Mouse (Mus musculus): ENCODE data around the gene Pstpip1. TPM values are rescaled to one million over a fixed set of nuclear protein-coding genes. Genes with fewer than 3 reads are reported as not detected.

Pstpip1 gene
- 100 to 1,000 TPM in 24 of 26 experiments, 10 to 100 TPM in 2; 71.1 to 586 (median 297) TPM for total RNA-seq (2018; cell fraction: chromatin; rRNA removed)
- total RNA-seq (2018; cell fraction: cytosol; rRNA removed): 100 to 1,000 TPM in 11 of 26 experiments, 10 to 100 TPM in 15; 40.4 to 132 (median 78.9) TPM
- total RNA-seq (2018; cell fraction: nucleus; rRNA removed): 100 to 1,000 TPM in 20 of 26 experiments, 10 to 100 TPM in 6; 40.1 to 234 (median 147) TPM
- polyA plus RNA-seq (2018): 59.7 to 86.7 TPM (median 78.8 TPM) in 3 replicates

- 5% methylated on average over 22 of the region's 22 CpGs for WGBS (ENCODE audit: missing documents)
- H3K36me3 ChIP-seq (ENCODE audit: inconsistent target): no peaks in the 10 kb centered on the region
- peak within 1 kb of the TSS; percentile 96 for H3K27ac ChIP-seq
- H3K79me2 ChIP-seq (ENCODE audit: inconsistent target): peaks cover 57% of the 10 kb centered on the region
- H3K4me3 ChIP-seq (ENCODE audit: inconsistent target): peak within 1 kb of the TSS; percentile 82
Measured at GRCm38 (mm10) chr9:56089778-56090520, at the start of gene Pstpip1. Gene Pstpip1, plus strand, starts transcription at chr9:56089962.

GRCm38 (mm10) chr9:56041372-56042180 is 48.2 kb upstream of the Pstpip1 start, which contains the start of gene Rcn2:
Gene Rcn2, plus strand, starts transcription at chr9:56041845.
- peak within 1 kb of the TSS; percentile 68 for H3K4me3 ChIP-seq (ENCODE audit: inconsistent target)
- 2% methylated on average over 38 of the region's 49 CpGs for WGBS (ENCODE audit: missing documents)
- peak within 1 kb of the TSS; percentile 38 for H3K27ac ChIP-seq
- no peaks in the 10 kb centered on the region for H3K79me2 ChIP-seq (ENCODE audit: inconsistent target)
- H3K36me3 ChIP-seq (ENCODE audit: inconsistent target): 0 out of 2 replicates have a peak, but pooled peaks cover 8% of the 10 kb centered on the region

GRCm38 (mm10) chr9:56042181-56042621 is 47.6 kb upstream of the Pstpip1 start:
- H3K36me3 ChIP-seq (ENCODE audit: inconsistent target): 0 out of 2 replicates have a peak, but pooled peaks cover 8% of the 10 kb centered on the region
- H3K4me3 ChIP-seq (ENCODE audit: inconsistent target): peak overlapping the region; percentile 68
- no peaks in the 10 kb centered on the region for H3K79me2 ChIP-seq (ENCODE audit: inconsistent target)
- under 1% methylated on average over 16 of the region's 16 CpGs for WGBS (ENCODE audit: missing documents)
- peak overlapping the region; percentile 38 for H3K27ac ChIP-seq

DNA sequence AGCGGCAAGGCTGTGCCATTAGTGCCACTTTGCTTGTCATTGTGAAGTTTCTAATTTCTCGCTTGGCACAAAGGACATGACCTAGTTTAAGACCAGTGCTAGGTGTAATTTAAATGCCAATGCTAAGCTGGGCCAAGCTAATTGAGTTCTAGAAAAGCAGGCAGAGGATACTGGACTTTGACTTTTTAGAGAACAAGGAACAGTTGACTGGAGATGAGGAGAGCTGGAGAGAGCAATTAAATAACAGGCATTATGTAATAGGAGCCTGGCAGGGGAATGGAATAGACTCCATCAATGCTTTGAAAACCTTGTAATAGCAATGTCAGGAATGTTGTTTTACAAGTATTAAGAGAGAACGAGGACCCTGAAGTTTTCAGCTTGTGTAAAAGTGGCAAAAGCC is 36.0 kb upstream of the Pstpip1 start:
- H3K36me3 ChIP-seq (ENCODE audit: inconsistent target): peaks cover 15% of the 10 kb centered on the region; the same call in 1 of the 2 replicates
- no peak overlapping the region for H3K27ac ChIP-seq
- 90% methylated on average over 3 of the region's 3 CpGs for WGBS (ENCODE audit: missing documents)
- no peaks in the 10 kb centered on the region for H3K79me2 ChIP-seq (ENCODE audit: inconsistent target)
- H3K4me3 ChIP-seq (ENCODE audit: inconsistent target): no peak overlapping the region

GRCm38 (mm10) chr9:56056147-56056546 is 33.6 kb upstream of the Pstpip1 start:
- Histone ChIP-seq H3K27ac (no peak overlapping the region), H3K36me3 (ENCODE audit: inconsistent target) (peaks cover 30% of the 10 kb centered on the region), H3K4me3 (ENCODE audit: inconsistent target) (no peak overlapping the region), H3K79me2 (ENCODE audit: inconsistent target) (no peaks in the 10 kb centered on the region)
- 99% methylated on average over 6 of the region's 6 CpGs for WGBS (ENCODE audit: missing documents)

- 98% methylated on average over 5 of the region's 5 CpGs for WGBS (ENCODE audit: missing documents)
- no peaks in the 10 kb centered on the region for H3K79me2 ChIP-seq (ENCODE audit: inconsistent target)
- H3K4me3 ChIP-seq (ENCODE audit: inconsistent target): no peak overlapping the region
- no peak overlapping the region for H3K27ac ChIP-seq
- H3K36me3 ChIP-seq (ENCODE audit: inconsistent target): peaks cover 29% of the 10 kb centered on the region
Measured at GRCm38 (mm10) chr9:56062336-56062735, 27.4 kb upstream of the Pstpip1 start.

- WGBS (ENCODE audit: missing documents): 60% methylated on average over 3 of the region's 3 CpGs
- Histone ChIP-seq H3K79me2 (ENCODE audit: inconsistent target) (no peaks in the 10 kb centered on the region), H3K4me3 (ENCODE audit: inconsistent target) (no peak overlapping the region), H3K27ac (no peak overlapping the region), H3K36me3 (ENCODE audit: inconsistent target) (peaks cover 23% of the 10 kb centered on the region; the same call in 1 of the 2 replicates)
Measured at GRCm38 (mm10) chr9:56065011-56065410, 24.8 kb upstream of the Pstpip1 start.

DNA sequence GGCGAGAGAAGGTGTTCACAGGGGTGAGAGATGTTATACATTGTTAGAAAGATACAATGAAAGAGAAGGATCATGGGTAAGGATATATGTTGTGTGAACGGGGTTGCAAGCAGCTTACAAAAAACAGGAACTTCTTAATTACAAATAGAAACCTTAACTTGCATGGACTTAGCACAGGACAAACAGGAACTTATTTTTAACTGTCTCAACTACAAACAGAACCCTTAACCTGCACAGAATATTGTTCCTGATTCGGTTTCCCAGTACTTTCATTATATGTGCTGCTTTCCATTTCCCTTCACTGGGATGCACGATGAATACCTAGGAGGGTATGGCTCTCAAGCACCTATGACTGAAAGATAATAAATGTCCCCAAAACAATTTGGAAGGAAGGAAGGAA is 21.8 kb upstream of the Pstpip1 start:
- H3K4me3 ChIP-seq (ENCODE audit: inconsistent target): no peak overlapping the region
- no peaks in the 10 kb centered on the region for H3K79me2 ChIP-seq (ENCODE audit: inconsistent target)
- no peak overlapping the region for H3K27ac ChIP-seq
- 36% methylated on average over 4 of the region's 4 CpGs for WGBS (ENCODE audit: missing documents)
- no peaks in the 10 kb centered on the region for H3K36me3 ChIP-seq (ENCODE audit: inconsistent target)

DNA sequence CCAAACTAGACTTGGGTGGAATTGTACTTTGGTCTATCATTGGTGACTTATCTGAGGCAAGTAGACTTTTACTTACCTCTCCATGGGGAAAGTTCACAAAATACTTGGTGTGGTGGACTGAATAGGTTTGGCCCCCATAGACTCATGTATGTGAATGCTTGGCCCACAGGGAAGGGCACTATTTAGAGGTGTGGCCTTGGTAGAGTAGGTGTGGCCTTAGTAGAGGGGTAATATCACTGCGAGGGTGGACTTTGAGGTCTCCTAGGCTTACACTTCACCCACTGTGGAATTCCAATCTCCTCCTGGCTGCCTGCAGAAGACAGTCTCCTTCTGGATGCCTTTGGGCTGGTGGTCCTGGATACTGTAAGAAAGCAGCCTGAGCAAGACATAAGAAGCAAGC is 21.1 kb upstream of the Pstpip1 start:
- H3K27ac ChIP-seq: no peak overlapping the region
- no peaks in the 10 kb centered on the region for H3K79me2 ChIP-seq (ENCODE audit: inconsistent target)
- no peak overlapping the region for H3K4me3 ChIP-seq (ENCODE audit: inconsistent target)
- 94% methylated on average over 1 of the region's 1 CpGs for WGBS (ENCODE audit: missing documents)
- no peaks in the 10 kb centered on the region for H3K36me3 ChIP-seq (ENCODE audit: inconsistent target)

- no peak overlapping the region for H3K27ac ChIP-seq
- WGBS (ENCODE audit: missing documents): 91% methylated on average over 2 of the region's 2 CpGs
- no peak overlapping the region for H3K4me3 ChIP-seq (ENCODE audit: inconsistent target)
- no peaks in the 10 kb centered on the region for H3K79me2 ChIP-seq (ENCODE audit: inconsistent target)
- no peaks in the 10 kb centered on the region for H3K36me3 ChIP-seq (ENCODE audit: inconsistent target)
Measured at GRCm38 (mm10) chr9:56072861-56073260, 16.9 kb upstream of the Pstpip1 start.

DNA sequence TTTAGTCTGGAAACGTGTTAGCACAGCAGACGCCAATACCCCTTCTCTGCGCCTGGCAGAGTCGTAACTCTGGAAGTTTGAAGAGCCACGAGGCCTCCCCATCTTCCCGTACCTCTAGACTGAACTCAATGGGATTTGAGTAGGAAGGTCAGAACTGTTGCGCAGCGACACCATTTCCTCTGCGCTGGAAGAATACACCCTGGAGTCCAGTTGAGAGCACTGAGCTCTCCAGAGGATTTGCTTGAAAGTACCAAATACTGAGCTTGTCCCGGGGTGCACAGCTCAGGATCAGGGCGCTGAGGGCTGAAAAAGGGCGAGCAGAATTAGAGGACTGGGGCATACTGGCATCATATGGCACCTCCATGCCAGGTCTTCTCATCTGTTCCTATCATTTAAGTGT is 14.9 kb upstream of the Pstpip1 start:
- 91% methylated on average over 12 of the region's 12 CpGs for WGBS (ENCODE audit: missing documents)
- Histone ChIP-seq H3K4me3 (ENCODE audit: inconsistent target) (no peak overlapping the region), H3K36me3 (ENCODE audit: inconsistent target) (no peaks in the 10 kb centered on the region), H3K79me2 (ENCODE audit: inconsistent target) (no peaks in the 10 kb centered on the region), H3K27ac (no peak overlapping the region)

- H3K36me3 ChIP-seq (ENCODE audit: inconsistent target): no peaks in the 10 kb centered on the region
- H3K4me3 ChIP-seq (ENCODE audit: inconsistent target): no peak overlapping the region
- peak overlapping the region; percentile 80 for H3K27ac ChIP-seq
- H3K79me2 ChIP-seq (ENCODE audit: inconsistent target): no peaks in the 10 kb centered on the region
- WGBS (ENCODE audit: missing documents): 6% methylated on average over 4 of the region's 4 CpGs
Measured at GRCm38 (mm10) chr9:56075264-56075663, 14.5 kb upstream of the Pstpip1 start.

GRCm38 (mm10) chr9:56075901-56076620 is 13.7 kb upstream of the Pstpip1 start:
- H3K4me3 ChIP-seq (ENCODE audit: inconsistent target): no peak overlapping the region
- WGBS (ENCODE audit: missing documents): 23% methylated on average over 6 of the region's 7 CpGs

DNA sequence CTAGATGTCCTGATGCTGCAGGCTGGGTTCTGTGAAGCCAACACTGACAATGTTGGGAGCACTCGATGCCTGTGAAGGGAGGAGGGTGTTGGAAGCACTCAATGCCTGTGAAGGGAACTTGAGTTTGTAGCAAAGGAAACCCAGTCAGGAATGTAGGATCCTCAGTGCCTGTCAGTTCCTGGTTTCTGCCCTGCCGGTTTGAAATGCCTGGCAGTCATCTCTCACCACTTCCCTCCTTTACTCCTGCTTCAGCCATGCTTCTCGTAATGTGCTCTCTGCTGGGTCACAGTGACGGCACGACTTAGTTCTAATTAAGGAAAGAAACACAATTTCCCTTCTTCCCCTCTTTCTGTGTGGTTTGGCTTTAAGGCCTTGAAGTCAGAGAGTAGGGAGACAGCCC is 10.2 kb upstream of the Pstpip1 start:
- Histone ChIP-seq H3K36me3 (ENCODE audit: inconsistent target) (no peaks in the 10 kb centered on the region), H3K79me2 (ENCODE audit: inconsistent target) (no peaks in the 10 kb centered on the region), H3K27ac (peak overlapping the region; percentile 67), H3K4me3 (ENCODE audit: inconsistent target) (no peak overlapping the region)
- WGBS (ENCODE audit: missing documents): 19% methylated on average over 5 of the region's 5 CpGs

More at GRCm38 (mm10) chr9:56075901-56076620, 13.7 kb upstream of the Pstpip1 start:
- Histone ChIP-seq H3K27ac (peak overlapping the region; percentile 80), H3K36me3 (ENCODE audit: inconsistent target) (no peaks in the 10 kb centered on the region), H3K79me2 (ENCODE audit: inconsistent target) (no peaks in the 10 kb centered on the region)

Data from macrophage (primary cell).